Mouse (Mus musculus) telencephalon, adult 2 months (tissue): ENCODE results near the gene Vmn1r55.
"Not testable (repeated sequence)": the region's sequence is repeated elsewhere in the genome, so short reads cannot be mapped to it uniquely, and the experiment has no call there.

Source experiments
- DNase-seq: peaks from one replicate; pipeline ENCODE4 v3.0.0-alpha.2; 2011; ENCODE audit warnings: low read depth, low spot score

Gene Vmn1r55

GRCm38 (mm10) chr7:5149570-5149969, at the start of gene Vmn1r55:
Gene Vmn1r55, minus strand, starts transcription at chr7:5149670.
- DNase-seq = not testable (repeated sequence)

GRCm38 (mm10) chr7:5196647-5197046, 47.2 kb upstream of the Vmn1r55 start, which contains the start of gene Vmn1r56:
Gene Vmn1r56, minus strand, starts transcription at chr7:5196747.
- not testable (repeated sequence) for DNase-seq

- DNase-seq = no peak
Observed at GRCm38 (mm10) chr7:5125549-5126406, 23.7 kb downstream of the Vmn1r55 start, which contains the start of gene Rasl2-9. Gene Rasl2-9, minus strand, starts transcription at chr7:5125950.

- DNase-seq = no peak
Observed at GRCm38 (mm10) chr7:5125078-5125477, 24.4 kb downstream of the Vmn1r55 start.

GRCm38 (mm10) chr7:5116850-5117249, 32.6 kb downstream of the Vmn1r55 start, which contains the start of gene Rfpl4:
Gene Rfpl4, minus strand, starts transcription at chr7:5116950.
- no peak for DNase-seq

- no peak for DNase-seq
Observed at GRCm38 (mm10) chr7:5112701-5113100, 36.8 kb downstream of the Vmn1r55 start.

- DNase-seq = no peak
Observed at GRCm38 (mm10) chr7:5109301-5109700, 40.2 kb downstream of the Vmn1r55 start.

GRCm38 (mm10) chr7:5108272-5108671, 41.2 kb downstream of the Vmn1r55 start:
- no peak for DNase-seq

GRCm38 (mm10) chr7:5102564-5102963, 46.9 kb downstream of the Vmn1r55 start:
- no peak for DNase-seq

DNA sequence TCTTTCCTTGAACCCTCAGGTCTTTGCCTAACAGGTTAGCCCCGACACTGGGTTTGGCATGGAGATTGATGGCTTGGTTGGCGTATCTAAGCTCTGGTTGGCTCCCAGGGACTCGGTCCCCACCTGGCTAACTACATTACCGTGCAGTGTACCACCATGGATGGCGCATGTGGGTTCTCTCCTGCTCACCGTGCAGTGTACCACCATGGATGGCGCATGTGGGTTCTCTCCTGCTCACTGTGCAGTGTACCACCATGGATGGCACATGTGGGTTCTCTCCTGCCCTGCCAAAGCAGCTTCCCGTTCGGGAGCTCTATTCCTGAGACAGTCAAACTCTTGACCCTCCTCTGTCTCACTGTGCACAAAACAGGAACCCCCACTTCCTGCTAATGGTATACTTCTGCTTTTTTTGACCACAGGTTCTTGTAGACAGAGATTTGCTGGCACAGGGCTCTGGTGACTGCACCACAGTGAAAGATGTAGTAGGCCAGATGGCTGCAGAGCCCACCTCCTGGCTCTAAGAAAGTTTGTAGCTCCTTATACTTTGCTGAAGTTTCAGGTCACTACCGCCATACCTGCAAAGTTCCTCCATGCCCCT, 48.3 kb downstream of the Vmn1r55 start:
- DNase-seq = no peak

- DNase-seq = no peak
Observed at GRCm38 (mm10) chr7:5099796-5100195, 49.7 kb downstream of the Vmn1r55 start.

- no peak for DNase-seq
Observed at GRCm38 (mm10) chr7:5098769-5099168, 50.7 kb downstream of the Vmn1r55 start.

DNA sequence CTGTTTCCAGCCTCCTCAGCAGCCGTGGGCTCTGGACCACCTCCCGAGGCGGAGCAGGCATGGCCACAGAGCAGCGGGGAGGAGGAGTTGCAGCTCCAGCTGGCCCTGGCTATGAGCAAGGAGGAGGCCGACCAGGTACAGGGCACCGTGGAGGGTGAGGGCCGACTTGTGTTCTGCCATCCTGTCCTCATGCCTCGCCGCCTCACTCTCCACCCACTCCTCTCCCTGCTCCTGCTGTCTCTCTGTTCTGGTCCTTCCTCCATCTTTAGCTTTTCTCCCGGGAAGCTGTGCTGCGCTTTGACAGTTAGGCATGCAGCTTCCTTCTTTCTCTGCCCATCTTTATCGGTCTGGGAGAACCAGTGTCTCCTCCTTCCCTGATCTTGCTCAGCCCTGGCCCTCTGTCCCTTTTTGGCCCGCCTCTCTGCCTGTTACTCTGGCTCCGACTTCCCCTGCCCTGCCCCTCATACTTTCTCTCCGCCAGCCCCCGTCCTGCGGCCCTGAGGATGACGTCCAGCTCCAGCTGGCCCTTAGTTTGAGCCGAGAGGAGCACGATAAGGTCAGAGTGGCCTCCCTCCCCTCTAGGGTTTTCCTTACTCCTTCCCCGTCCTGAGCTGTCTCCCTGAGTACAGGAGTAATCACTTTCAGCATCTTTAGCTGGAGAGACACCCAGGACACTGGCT, 56.5 kb downstream of the Vmn1r55 start:
- DNase-seq = no peak

DNA sequence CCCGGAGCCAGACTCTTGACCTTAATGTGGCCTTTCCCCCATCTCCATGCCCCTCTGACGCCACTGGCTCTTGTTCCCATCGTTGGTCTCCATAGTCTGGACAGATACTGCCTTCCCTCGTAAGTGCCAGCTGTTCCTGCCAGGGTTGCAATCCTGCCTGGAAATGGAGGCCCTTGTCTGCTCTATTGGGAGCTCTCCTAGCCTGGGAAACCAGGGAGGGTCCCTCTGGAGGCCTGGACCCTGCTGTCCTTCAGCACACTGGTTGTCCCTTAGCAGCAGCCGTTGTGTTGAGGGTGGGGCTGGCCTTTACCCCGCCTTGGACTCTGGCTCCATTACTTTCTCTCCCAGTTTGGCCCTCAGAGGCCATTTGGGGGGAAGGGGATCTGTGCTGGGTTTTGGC, 57.1 kb downstream of the Vmn1r55 start:
- no peak for DNase-seq

GRCm38 (mm10) chr7:5091008-5091728, 58.3 kb downstream of the Vmn1r55 start:
- DNase-seq = no peak

DNA sequence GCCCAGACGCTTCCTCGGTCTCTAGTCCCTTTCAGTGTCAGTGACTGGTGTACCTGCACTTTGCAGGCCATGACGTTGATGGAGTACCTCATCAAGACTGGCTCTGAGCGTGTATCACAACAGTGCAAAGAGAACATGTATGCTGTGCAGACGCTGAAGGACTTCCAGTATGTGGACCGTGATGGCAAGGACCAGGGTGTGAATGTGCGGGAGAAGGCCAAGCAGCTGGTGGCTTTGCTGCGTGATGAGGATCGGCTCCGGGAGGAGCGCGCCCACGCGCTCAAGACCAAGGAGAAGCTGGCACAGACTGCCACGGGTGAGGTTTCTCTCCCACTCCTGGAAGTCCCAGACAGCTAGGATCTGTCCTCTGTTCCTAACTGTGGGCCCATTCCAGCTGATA, 59.6 kb downstream of the Vmn1r55 start:
- no peak for DNase-seq

DNA sequence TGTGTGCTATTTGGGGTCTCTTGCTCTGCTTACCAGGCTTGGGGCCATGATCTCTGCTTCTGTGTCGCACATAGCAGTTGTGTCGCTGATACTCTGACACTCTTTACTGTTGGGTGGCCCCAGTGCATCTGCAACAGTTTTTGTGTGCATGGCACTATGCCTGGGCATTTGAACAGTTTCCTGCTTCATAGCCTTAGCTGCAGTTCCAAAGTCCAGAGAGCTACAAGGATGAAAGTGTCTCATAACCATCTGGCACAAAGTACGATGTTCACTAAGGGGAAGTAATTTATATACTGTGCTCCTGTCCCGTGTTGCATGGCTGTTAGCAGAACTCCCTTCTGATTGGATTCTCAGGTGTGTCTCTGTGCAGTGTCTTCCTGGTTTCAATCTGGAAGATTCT, 61.6 kb downstream of the Vmn1r55 start:
- DNase-seq = no peak

GRCm38 (mm10) chr7:5086921-5087440, 62.5 kb downstream of the Vmn1r55 start:
- no peak for DNase-seq

- DNase-seq = no peak
Observed at GRCm38 (mm10) chr7:5085512-5085911, 64.0 kb downstream of the Vmn1r55 start.

DNA sequence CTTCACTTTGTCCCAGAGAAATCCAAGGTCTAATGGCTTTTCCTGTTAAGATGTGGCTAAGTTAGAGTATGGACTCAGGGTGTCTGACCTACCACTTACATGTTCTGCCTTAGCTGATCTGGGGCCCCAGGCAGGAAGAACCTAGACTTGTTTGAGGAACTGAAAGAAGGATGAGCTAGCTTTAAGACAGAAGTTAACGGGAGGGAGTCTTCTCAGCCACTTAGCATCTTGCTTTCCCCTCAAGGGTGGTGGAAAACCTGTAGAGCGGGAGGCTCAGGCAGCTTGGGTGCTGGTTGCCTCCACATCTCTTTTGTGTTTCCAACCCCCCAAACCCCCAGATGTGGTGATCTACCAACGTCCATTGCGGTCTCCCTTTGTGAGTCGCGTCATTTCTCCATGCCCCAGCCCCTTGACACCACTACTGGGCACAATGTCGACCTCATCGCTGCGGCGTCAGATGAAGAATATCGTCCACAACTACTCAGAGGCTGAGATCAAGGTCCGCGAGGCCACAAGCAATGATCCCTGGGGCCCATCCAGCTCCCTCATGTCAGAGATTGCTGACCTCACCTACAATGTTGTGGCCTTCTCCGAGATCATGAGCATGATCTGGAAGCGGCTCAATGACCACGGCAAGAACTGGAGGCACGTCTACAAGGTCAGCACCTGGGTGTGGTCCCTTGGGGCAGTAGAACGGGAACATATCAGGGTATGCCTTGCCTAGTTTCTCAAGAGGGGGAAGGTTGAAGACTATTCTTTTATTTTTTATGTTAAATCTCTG, 66.0 kb downstream of the Vmn1r55 start:
- DNase-seq = no peak

DNA sequence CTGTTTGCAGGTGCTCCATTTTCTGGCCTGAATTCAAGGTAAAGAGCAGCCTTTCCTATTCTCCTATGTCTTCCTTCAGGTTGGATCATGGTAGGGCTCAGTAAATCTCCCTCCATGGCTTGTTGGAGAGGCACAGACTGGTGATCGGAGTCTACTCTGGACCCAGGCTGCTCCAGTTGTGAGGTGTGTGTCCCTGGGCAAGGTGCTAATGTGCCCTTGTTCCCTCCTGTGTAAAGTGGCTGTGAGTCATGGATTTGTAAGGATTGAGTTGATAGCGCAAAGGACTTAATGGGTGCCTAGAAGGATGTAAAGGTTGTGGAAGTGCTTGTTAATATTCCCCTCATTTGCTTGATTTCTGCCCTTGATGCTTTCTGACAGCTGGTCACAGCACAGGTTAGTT, 67.5 kb downstream of the Vmn1r55 start:
- no peak for DNase-seq
